Mouse (Mus musculus) heart, embryonic 13.5 days (tissue): ENCODE measurements at regions not wholly inside any gene's neighbourhood (a gene's known extent, or its start where the extent isn't known, plus 50 kb on each side); places are given as distances from the start of the nearest gene placed in this dataset.

ENCODE experiments used
- ATAC-seq: fragments of 200-750 bp; cut with Nextera tagmentation; 2 replicates; pipeline ENCODE4 v1.8.0; 2017; ENCODE audit warnings: moderate TSS enrichment; ENCODE audit not compliant: insufficient number of reproducible peaks, low FRiP score, low TSS enrichment; ENCODE audit errors: extremely low read depth
- H3K27ac ChIP-seq: fragments of 300-500 bp; sonication (generic); replicated peaks from 2 replicates; pipeline ENCODE4 v1.5.1; 2015; ENCODE audit warnings: moderate library complexity, mild to moderate bottlenecking, inconsistent platforms
- H3K27me3 ChIP-seq: fragments of 300-500 bp; sonication (generic); replicated peaks from 2 replicates; pipeline ENCODE4 v1.6.1; 2015; ENCODE audit warnings: mild to moderate bottlenecking, inconsistent platforms
- H3K36me3 ChIP-seq: fragments of 300-500 bp; sonication (generic); 2 replicates; pipeline ENCODE4 v1.6.1; 2015; ENCODE audit warnings: mild to moderate bottlenecking, inconsistent platforms
- H3K4me1 ChIP-seq: fragments of 300-500 bp; sonication (generic); 2 replicates; pipeline ENCODE4 v1.6.1; 2015; ENCODE audit warnings: inconsistent platforms
- H3K4me2 ChIP-seq: fragments of 300-500 bp; sonication (generic); 2 replicates; pipeline ENCODE4 v1.6.1; 2015; ENCODE audit warnings: inconsistent platforms, mild to moderate bottlenecking, moderate library complexity
- H3K4me3 ChIP-seq: fragments of 300-500 bp; sonication (generic); 2 replicates; pipeline ENCODE4 v1.5.1; 2015; ENCODE audit warnings: moderate library complexity, mild to moderate bottlenecking, inconsistent platforms
- H3K9ac ChIP-seq: fragments of 300-500 bp; sonication (generic); 2 replicates; pipeline ENCODE4 v1.6.1; 2015; ENCODE audit warnings: inconsistent platforms, mild to moderate bottlenecking, moderate library complexity
- H3K9me3 ChIP-seq: fragments of 300-500 bp; sonication (generic); 2 replicates; pipeline ENCODE4 v1.6.1; 2016; ENCODE audit warnings: inconsistent platforms
- WGBS: fragments of 180-500 bp; shearing (Covaris S2); methylation state at CpG from one replicate; pipeline ENCODE4 v1.1.7; 2015; ENCODE audit warnings: mixed read lengths; 5-methylcytosine and 5-hydroxymethylcytosine counted together

GRCm38 (mm10) chr4:39699347-39699746 is 249.3 kb downstream of the 1700009N14Rik start:
- 70% methylated on average over 2 of the region's 2 CpGs for WGBS
- Histone ChIP-seq H3K27ac (no peak overlapping the region), H3K36me3 (no peaks in the 10 kb centered on the region), H3K4me2 (no peak overlapping the region), H3K4me3 (no peak overlapping the region), H3K9me3 (no peaks in the 10 kb centered on the region), H3K4me1 (no peaks in the 10 kb centered on the region), H3K27me3 (no peaks in the 10 kb centered on the region), H3K9ac (no peak overlapping the region)
- ATAC-seq = no peak

- no peaks in the 10 kb centered on the region for H3K27me3 ChIP-seq
- no peak overlapping the region for H3K4me2 ChIP-seq
- H3K9me3 ChIP-seq = no peaks in the 10 kb centered on the region
- no peak overlapping the region for H3K4me3 ChIP-seq
- no peak overlapping the region for H3K9ac ChIP-seq
- H3K27ac ChIP-seq = no peak overlapping the region
- ATAC-seq = no peak
- 88% methylated on average over 6 of the region's 6 CpGs for WGBS
- peaks cover 7% of the 10 kb centered on the region; the same call in 1 of the 2 replicates for H3K4me1 ChIP-seq
- no peaks in the 10 kb centered on the region for H3K36me3 ChIP-seq
These were observed 267.4 kb downstream of the 1700009N14Rik start for GRCm38 (mm10) chr4:39717477-39717876.

- Histone ChIP-seq H3K9ac (no peak overlapping the region), H3K9me3 (no peaks in the 10 kb centered on the region), H3K4me1 (peaks cover 7% of the 10 kb centered on the region; the same call in 1 of the 2 replicates), H3K27ac (no peak overlapping the region), H3K4me2 (peak overlapping the region; percentile 27), H3K4me3 (no peak overlapping the region), H3K36me3 (no peaks in the 10 kb centered on the region), H3K27me3 (no peaks in the 10 kb centered on the region)
- 71% methylated on average over 7 of the region's 7 CpGs for WGBS
- ATAC-seq = no peak
These were observed 268.6 kb downstream of the 1700009N14Rik start for GRCm38 (mm10) chr4:39718691-39719090.

- peaks cover 7% of the 10 kb centered on the region; the same call in 1 of the 2 replicates for H3K4me1 ChIP-seq
- H3K9me3 ChIP-seq = no peaks in the 10 kb centered on the region
- no peak overlapping the region for H3K4me2 ChIP-seq
- H3K27ac ChIP-seq = no peak overlapping the region
- no peaks in the 10 kb centered on the region for H3K36me3 ChIP-seq
- no peak for ATAC-seq
- 73% methylated on average over 4 of the region's 4 CpGs for WGBS
- H3K4me3 ChIP-seq = no peak overlapping the region
- no peak overlapping the region for H3K9ac ChIP-seq
- no peaks in the 10 kb centered on the region for H3K27me3 ChIP-seq
These were observed 269.9 kb downstream of the 1700009N14Rik start for GRCm38 (mm10) chr4:39719951-39720350.

GRCm38 (mm10) chr4:39721524-39721923 is 271.4 kb downstream of the 1700009N14Rik start:
- Histone ChIP-seq H3K36me3 (no peaks in the 10 kb centered on the region), H3K4me3 (no peak overlapping the region), H3K9me3 (no peaks in the 10 kb centered on the region), H3K4me1 (peaks cover 7% of the 10 kb centered on the region; the same call in 1 of the 2 replicates), H3K4me2 (no peak overlapping the region), H3K9ac (no peak overlapping the region), H3K27me3 (no peaks in the 10 kb centered on the region), H3K27ac (no peak overlapping the region)
- WGBS = 75% methylated on average over 7 of the region's 7 CpGs
- no peak for ATAC-seq

GRCm38 (mm10) chr4:39765586-39765985 is 315.5 kb downstream of the 1700009N14Rik start:
- Histone ChIP-seq H3K27ac (no peak overlapping the region), H3K9me3 (peaks cover 8% of the 10 kb centered on the region; the same call in 1 of the 2 replicates), H3K9ac (no peak overlapping the region), H3K4me1 (no peaks in the 10 kb centered on the region), H3K27me3 (no peaks in the 10 kb centered on the region), H3K4me2 (no peak overlapping the region), H3K36me3 (no peaks in the 10 kb centered on the region), H3K4me3 (no peak overlapping the region)
- 49% methylated on average over 2 of the region's 2 CpGs for WGBS
- ATAC-seq = no peak

- no peaks in the 10 kb centered on the region for H3K27me3 ChIP-seq
- 73% methylated on average over 5 of the region's 5 CpGs for WGBS
- H3K9ac ChIP-seq = no peak overlapping the region
- no peaks in the 10 kb centered on the region for H3K4me1 ChIP-seq
- H3K27ac ChIP-seq = no peak overlapping the region
- no peak overlapping the region for H3K4me3 ChIP-seq
- H3K9me3 ChIP-seq = no peaks in the 10 kb centered on the region
- H3K36me3 ChIP-seq = no peaks in the 10 kb centered on the region
- H3K4me2 ChIP-seq = no peak overlapping the region
- no peak for ATAC-seq
These were observed 341.0 kb downstream of the 1700009N14Rik start for GRCm38 (mm10) chr4:39791096-39791495.

GRCm38 (mm10) chr4:39809950-39810349 is 332.9 kb upstream of the Aco1 start:
- 73% methylated on average over 3 of the region's 3 CpGs for WGBS

GRCm38 (mm10) chr4:39812766-39813165 is 330.1 kb upstream of the Aco1 start:
- no peak overlapping the region for H3K4me3 ChIP-seq
- no peak overlapping the region for H3K27ac ChIP-seq
- no peaks in the 10 kb centered on the region for H3K4me1 ChIP-seq
- H3K27me3 ChIP-seq = no peaks in the 10 kb centered on the region
- no peaks in the 10 kb centered on the region for H3K36me3 ChIP-seq
- no peak for ATAC-seq
- no peak overlapping the region for H3K9ac ChIP-seq
- H3K4me2 ChIP-seq = no peak overlapping the region
- no peaks in the 10 kb centered on the region for H3K9me3 ChIP-seq
- 77% methylated on average over 4 of the region's 4 CpGs for WGBS

More at GRCm38 (mm10) chr4:39809950-39810349, 332.9 kb upstream of the Aco1 start:
- H3K27ac ChIP-seq = no peak overlapping the region
- no peaks in the 10 kb centered on the region for H3K27me3 ChIP-seq
- H3K4me1 ChIP-seq = no peaks in the 10 kb centered on the region
- H3K9ac ChIP-seq = no peak overlapping the region
- no peak overlapping the region for H3K4me2 ChIP-seq
- H3K4me3 ChIP-seq = no peak overlapping the region
- no peak for ATAC-seq
- no peaks in the 10 kb centered on the region for H3K36me3 ChIP-seq
- H3K9me3 ChIP-seq = no peaks in the 10 kb centered on the region

- Histone ChIP-seq H3K4me2 (no peak overlapping the region), H3K4me1 (no peaks in the 10 kb centered on the region), H3K27me3 (no peaks in the 10 kb centered on the region), H3K27ac (no peak overlapping the region), H3K9me3 (no peaks in the 10 kb centered on the region), H3K9ac (no peak overlapping the region), H3K36me3 (no peaks in the 10 kb centered on the region), H3K4me3 (no peak overlapping the region)
- ATAC-seq = no peak
These were observed 327.3 kb upstream of the Aco1 start for GRCm38 (mm10) chr4:39815620-39816019.

GRCm38 (mm10) chr4:39817675-39818074 is 325.2 kb upstream of the Aco1 start:
- no peaks in the 10 kb centered on the region for H3K36me3 ChIP-seq
- no peak for ATAC-seq
- no peak overlapping the region for H3K9ac ChIP-seq
- H3K4me3 ChIP-seq = no peak overlapping the region
- 77% methylated on average over 4 of the region's 4 CpGs for WGBS
- no peak overlapping the region for H3K27ac ChIP-seq
- H3K27me3 ChIP-seq = no peaks in the 10 kb centered on the region
- no peaks in the 10 kb centered on the region for H3K9me3 ChIP-seq
- no peak overlapping the region for H3K4me2 ChIP-seq
- H3K4me1 ChIP-seq = no peaks in the 10 kb centered on the region

- no peaks in the 10 kb centered on the region for H3K36me3 ChIP-seq
- H3K27me3 ChIP-seq = no peaks in the 10 kb centered on the region
- H3K27ac ChIP-seq = no peak overlapping the region
- WGBS = 56% methylated on average over 1 of the region's 1 CpGs
- ATAC-seq = no peak
- no peak overlapping the region for H3K4me2 ChIP-seq
- H3K4me3 ChIP-seq = no peak overlapping the region
- no peaks in the 10 kb centered on the region for H3K4me1 ChIP-seq
- H3K9me3 ChIP-seq = no peaks in the 10 kb centered on the region
- no peak overlapping the region for H3K9ac ChIP-seq
These were observed 309.2 kb upstream of the Aco1 start for GRCm38 (mm10) chr4:39833634-39834033.
